Mouse (Mus musculus): Measurements from ENCODE around the gene Med12. TPM values are rescaled to one million over a fixed set of nuclear protein-coding genes. Genes with fewer than 3 reads are reported as not detected.

Gene Med12
- polyA plus RNA-seq, 1 experiment, result 363 TPM

DNA sequence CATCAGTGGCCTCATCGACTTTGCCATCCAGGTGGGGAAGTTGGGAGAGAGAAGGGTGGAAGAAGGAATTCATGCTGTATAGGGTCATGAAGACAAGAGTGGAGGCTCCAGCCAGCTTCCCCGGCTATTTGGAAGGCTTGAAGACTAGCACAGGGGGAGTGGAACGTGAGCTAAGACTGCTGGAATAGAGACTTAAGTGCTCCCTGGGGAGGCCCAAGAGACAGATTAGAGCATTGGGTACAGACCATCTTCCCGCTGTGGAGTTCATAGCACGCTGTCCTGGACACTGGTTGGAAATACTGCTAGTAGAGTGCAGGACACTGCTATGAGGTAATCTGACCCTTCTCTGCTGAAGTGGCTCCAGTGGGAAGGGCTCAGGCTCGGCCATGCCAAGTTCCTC is 9.0 kb downstream of the Med12 start:
- no peak for DNase-seq
- no peak overlapping the region for H3K4me3 ChIP-seq (ENCODE audit: control insufficient read depth, insufficient read depth, low read length)
- H3K27ac ChIP-seq (ENCODE audit: control insufficient read depth, insufficient read depth, low read length), result no peak overlapping the region
- no peaks in the 10 kb centered on the region for H3K4me1 ChIP-seq (replicated peaks; ENCODE audit: control insufficient read depth, insufficient read depth, low read length)
- TF ChIP-seq POLR2A (IDR thresholded peaks at IDR 0.05; ENCODE audit: control insufficient read depth, extremely low read depth, insufficient read depth, low read length, poor library complexity), result no peak
- TF ChIP-seq CTCF (IDR thresholded peaks at IDR 0.05; ENCODE audit: borderline replicate concordance, control insufficient read depth, extremely low read depth, insufficient read depth, low read length, poor library complexity), result no peak
- H3K27me3 ChIP-seq (ENCODE audit: control insufficient read depth, insufficient read depth, low read length), result no peaks in the 10 kb centered on the region
- H3K36me3 ChIP-seq (ENCODE audit: control insufficient read depth, insufficient read depth, low read length), result peaks cover 52% of the 10 kb centered on the region
- WGBS, result 94% methylated on average over 6 of the region's 6 CpGs

DNA sequence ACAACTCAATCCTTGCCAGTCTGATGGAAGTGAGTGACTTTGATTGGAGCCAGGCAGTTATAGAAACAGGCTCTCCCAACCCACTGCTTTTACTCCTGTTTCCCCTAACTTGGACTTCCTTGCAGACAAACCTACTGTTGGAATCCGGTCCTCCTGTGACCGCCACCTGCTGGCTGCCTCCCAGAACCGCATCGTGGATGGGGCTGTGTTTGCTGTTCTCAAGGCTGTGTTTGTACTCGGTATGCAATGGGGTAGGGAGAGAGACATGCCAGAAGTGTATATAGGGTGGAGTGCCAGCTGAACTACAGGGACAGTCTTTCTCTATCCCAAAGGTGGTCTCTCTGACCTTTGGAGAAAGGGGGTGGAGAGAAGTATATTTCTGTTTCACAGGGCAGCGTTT is 11.7 kb downstream of the Med12 start:
- DNase-seq, result peak; percentile 72
- WGBS, result 27% methylated on average over 6 of the region's 6 CpGs
- TF ChIP-seq CTCF (IDR thresholded peaks at IDR 0.05; ENCODE audit: borderline replicate concordance, control insufficient read depth, extremely low read depth, insufficient read depth, low read length, poor library complexity) (peak; percentile 63), POLR2A (IDR thresholded peaks at IDR 0.05; ENCODE audit: control insufficient read depth, extremely low read depth, insufficient read depth, low read length, poor library complexity) (no peak)

DNA sequence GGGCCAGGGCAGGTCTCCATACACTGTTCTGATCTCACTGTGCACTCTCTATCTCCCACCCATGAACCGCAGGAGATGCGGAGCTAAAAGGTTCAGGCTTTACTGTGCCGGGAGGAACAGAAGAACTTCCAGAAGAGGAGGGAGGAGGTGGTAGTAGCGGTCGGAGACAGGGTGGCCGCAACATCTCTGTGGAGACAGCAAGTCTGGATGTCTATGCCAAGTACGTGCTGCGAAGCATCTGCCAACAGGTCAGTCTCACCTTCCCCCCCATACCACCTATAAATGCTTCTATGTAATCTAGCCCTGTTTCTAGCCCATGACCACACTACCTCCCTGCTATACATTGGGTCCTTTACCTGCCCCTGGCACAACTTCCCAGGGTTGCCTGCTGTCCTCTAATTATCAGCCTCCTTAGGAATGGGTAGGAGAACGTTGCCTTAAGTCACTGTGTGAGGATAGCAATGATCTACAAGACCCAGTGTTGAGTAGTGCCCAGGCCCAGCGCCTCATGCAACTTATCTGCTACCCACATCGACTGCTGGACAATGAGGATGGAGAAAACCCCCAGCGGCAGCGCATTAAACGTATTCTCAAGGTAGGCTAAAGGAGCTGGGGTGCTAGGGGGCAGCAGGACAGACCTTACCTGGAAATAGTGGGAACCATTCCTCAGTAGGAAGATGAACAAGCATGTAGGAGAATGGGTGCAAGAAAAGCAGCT is 12.3 kb downstream of the Med12 start:
- 97% methylated on average over 14 of the region's 14 CpGs for WGBS
- DNase-seq, result no peak
- no peak overlapping the region for H3K27ac ChIP-seq (ENCODE audit: control insufficient read depth, insufficient read depth, low read length)
- TF ChIP-seq POLR2A (IDR thresholded peaks at IDR 0.05; ENCODE audit: control insufficient read depth, extremely low read depth, insufficient read depth, low read length, poor library complexity), result no peak
- TF ChIP-seq CTCF (IDR thresholded peaks at IDR 0.05; ENCODE audit: borderline replicate concordance, control insufficient read depth, extremely low read depth, insufficient read depth, low read length, poor library complexity), result no peak
- H3K36me3 ChIP-seq (ENCODE audit: control insufficient read depth, insufficient read depth, low read length), result peaks cover 47% of the 10 kb centered on the region
- H3K4me1 ChIP-seq (replicated peaks; ENCODE audit: control insufficient read depth, insufficient read depth, low read length), result no peaks in the 10 kb centered on the region
- H3K27me3 ChIP-seq (ENCODE audit: control insufficient read depth, insufficient read depth, low read length), result no peaks in the 10 kb centered on the region
- no peak overlapping the region for H3K4me3 ChIP-seq (ENCODE audit: control insufficient read depth, insufficient read depth, low read length)

More for the DNA sequence above, 11.7 kb downstream of the Med12 start:
- peaks cover 50% of the 10 kb centered on the region for H3K36me3 ChIP-seq (ENCODE audit: control insufficient read depth, insufficient read depth, low read length)
- no peaks in the 10 kb centered on the region for H3K27me3 ChIP-seq (ENCODE audit: control insufficient read depth, insufficient read depth, low read length)
- no peak overlapping the region for H3K4me3 ChIP-seq (ENCODE audit: control insufficient read depth, insufficient read depth, low read length)
- H3K27ac ChIP-seq (ENCODE audit: control insufficient read depth, insufficient read depth, low read length), result no peak overlapping the region
- H3K4me1 ChIP-seq (replicated peaks; ENCODE audit: control insufficient read depth, insufficient read depth, low read length), result no peaks in the 10 kb centered on the region

DNA sequence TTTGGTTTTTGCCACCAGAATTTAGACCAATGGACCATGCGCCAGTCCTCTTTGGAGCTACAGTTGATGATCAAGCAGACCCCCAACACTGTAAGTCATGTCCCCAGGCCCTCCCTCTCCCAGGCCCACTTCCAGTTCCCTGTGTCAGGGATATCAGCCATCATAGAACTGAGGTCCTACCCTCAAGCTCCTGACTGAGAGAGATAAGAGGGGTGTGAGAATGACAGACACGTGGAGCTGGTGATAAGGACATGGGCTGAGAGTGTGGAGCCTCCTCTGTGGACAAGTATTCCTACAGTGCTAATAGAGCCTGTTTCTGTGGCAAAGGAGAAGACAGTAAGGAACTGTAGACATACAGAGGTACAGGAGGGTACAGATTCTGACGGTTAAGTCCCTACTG is 13.7 kb downstream of the Med12 start:
- peaks cover 53% of the 10 kb centered on the region for H3K36me3 ChIP-seq (ENCODE audit: control insufficient read depth, insufficient read depth, low read length)
- no peak overlapping the region for H3K4me3 ChIP-seq (ENCODE audit: control insufficient read depth, insufficient read depth, low read length)
- no peak overlapping the region for H3K27ac ChIP-seq (ENCODE audit: control insufficient read depth, insufficient read depth, low read length)
- H3K27me3 ChIP-seq (ENCODE audit: control insufficient read depth, insufficient read depth, low read length), result no peaks in the 10 kb centered on the region
- H3K4me1 ChIP-seq (replicated peaks; ENCODE audit: control insufficient read depth, insufficient read depth, low read length), result no peaks in the 10 kb centered on the region
- DNase-seq, result no peak
- 93% methylated on average over 3 of the region's 3 CpGs for WGBS
- TF ChIP-seq POLR2A (IDR thresholded peaks at IDR 0.05; ENCODE audit: control insufficient read depth, extremely low read depth, insufficient read depth, low read length, poor library complexity) (no peak), CTCF (IDR thresholded peaks at IDR 0.05; ENCODE audit: borderline replicate concordance, control insufficient read depth, extremely low read depth, insufficient read depth, low read length, poor library complexity) (no peak)

DNA sequence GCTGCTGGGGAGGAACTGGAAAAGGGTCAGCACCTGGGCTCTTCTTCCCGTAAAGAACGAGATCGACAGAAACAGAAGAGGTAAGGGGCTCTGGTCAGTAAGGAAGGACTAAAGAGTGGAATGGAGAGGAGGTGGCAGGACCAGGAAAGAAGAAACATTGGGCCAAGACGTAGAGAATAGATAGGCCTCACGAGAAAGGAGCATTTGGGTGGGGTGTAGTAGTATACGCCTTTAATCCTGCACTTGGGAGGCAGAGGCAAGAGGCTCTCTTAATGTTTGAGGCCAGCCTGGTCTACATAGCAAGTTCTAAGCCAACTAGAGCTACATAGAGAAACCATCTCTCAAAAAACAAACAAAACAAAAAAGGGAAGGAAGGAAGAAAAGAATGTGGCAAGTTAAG is 14.6 kb downstream of the Med12 start:
- WGBS, result 97% methylated on average over 6 of the region's 6 CpGs
- Histone ChIP-seq H3K4me3 (ENCODE audit: control insufficient read depth, insufficient read depth, low read length) (no peak overlapping the region), H3K36me3 (ENCODE audit: control insufficient read depth, insufficient read depth, low read length) (peaks cover 62% of the 10 kb centered on the region), H3K27me3 (ENCODE audit: control insufficient read depth, insufficient read depth, low read length) (no peaks in the 10 kb centered on the region), H3K4me1 (replicated peaks; ENCODE audit: control insufficient read depth, insufficient read depth, low read length) (no peaks in the 10 kb centered on the region), H3K27ac (ENCODE audit: control insufficient read depth, insufficient read depth, low read length) (no peak overlapping the region)
- DNase-seq, result no peak
- TF ChIP-seq CTCF (IDR thresholded peaks at IDR 0.05; ENCODE audit: borderline replicate concordance, control insufficient read depth, extremely low read depth, insufficient read depth, low read length, poor library complexity) (no peak), POLR2A (IDR thresholded peaks at IDR 0.05; ENCODE audit: control insufficient read depth, extremely low read depth, insufficient read depth, low read length, poor library complexity) (no peak)

DNA sequence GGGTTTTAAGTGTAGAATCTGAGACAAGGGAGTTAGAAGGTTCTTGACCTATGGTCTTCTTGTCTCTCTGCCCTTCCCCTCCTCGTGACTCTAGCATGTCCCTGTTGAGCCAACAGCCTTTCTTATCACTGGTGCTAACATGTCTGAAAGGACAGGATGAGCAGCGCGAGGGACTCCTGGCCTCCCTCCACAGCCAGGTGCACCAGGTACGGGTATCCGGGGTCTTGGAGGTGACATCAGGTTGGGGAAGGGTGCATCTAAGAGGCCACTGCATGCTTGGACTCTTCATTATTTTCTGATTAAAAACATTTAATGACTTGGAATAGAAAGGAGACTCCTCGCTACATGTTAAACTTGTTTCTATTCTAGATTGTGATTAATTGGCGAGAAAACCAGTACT is 15.2 kb downstream of the Med12 start:
- Histone ChIP-seq H3K36me3 (ENCODE audit: control insufficient read depth, insufficient read depth, low read length) (peaks cover 67% of the 10 kb centered on the region), H3K4me3 (ENCODE audit: control insufficient read depth, insufficient read depth, low read length) (no peak overlapping the region), H3K27ac (ENCODE audit: control insufficient read depth, insufficient read depth, low read length) (no peak overlapping the region), H3K27me3 (ENCODE audit: control insufficient read depth, insufficient read depth, low read length) (no peaks in the 10 kb centered on the region), H3K4me1 (replicated peaks; ENCODE audit: control insufficient read depth, insufficient read depth, low read length) (no peaks in the 10 kb centered on the region)
- DNase-seq, result no peak
- TF ChIP-seq POLR2A (IDR thresholded peaks at IDR 0.05; ENCODE audit: control insufficient read depth, extremely low read depth, insufficient read depth, low read length, poor library complexity) (no peak), CTCF (IDR thresholded peaks at IDR 0.05; ENCODE audit: borderline replicate concordance, control insufficient read depth, extremely low read depth, insufficient read depth, low read length, poor library complexity) (no peak)
- WGBS, result 97% methylated on average over 7 of the region's 7 CpGs

Measured in thymus, adult 2 months (tissue).